Mouse (Mus musculus): Measurements from ENCODE around the gene Recql. TPM values are rescaled to one million over a fixed set of nuclear protein-coding genes. Genes with fewer than 3 reads are reported as not detected.

The Recql gene
- total RNA-seq (2021) = 10 to 100 TPM; 22.2 to 25.2 TPM
- long read RNA-seq, experiment 1, transcript Recql-203 (15 exons, 3,389 nt) = major isoform, 12 of 22 reads
- long read RNA-seq, experiment 1, partial matches to known transcripts = 6 of 22 reads
- long read RNA-seq, experiment 1, other reads (novel, unspliced or antisense) = 4 of 22 reads
- long read RNA-seq, experiment 2, transcript Recql-203 (15 exons, 3,389 nt) = major isoform, 11 of 18 reads
- long read RNA-seq, experiment 2, partial matches to known transcripts = 1 of 18 reads
- long read RNA-seq, experiment 2, other reads (novel, unspliced or antisense) = 6 of 18 reads

DNA sequence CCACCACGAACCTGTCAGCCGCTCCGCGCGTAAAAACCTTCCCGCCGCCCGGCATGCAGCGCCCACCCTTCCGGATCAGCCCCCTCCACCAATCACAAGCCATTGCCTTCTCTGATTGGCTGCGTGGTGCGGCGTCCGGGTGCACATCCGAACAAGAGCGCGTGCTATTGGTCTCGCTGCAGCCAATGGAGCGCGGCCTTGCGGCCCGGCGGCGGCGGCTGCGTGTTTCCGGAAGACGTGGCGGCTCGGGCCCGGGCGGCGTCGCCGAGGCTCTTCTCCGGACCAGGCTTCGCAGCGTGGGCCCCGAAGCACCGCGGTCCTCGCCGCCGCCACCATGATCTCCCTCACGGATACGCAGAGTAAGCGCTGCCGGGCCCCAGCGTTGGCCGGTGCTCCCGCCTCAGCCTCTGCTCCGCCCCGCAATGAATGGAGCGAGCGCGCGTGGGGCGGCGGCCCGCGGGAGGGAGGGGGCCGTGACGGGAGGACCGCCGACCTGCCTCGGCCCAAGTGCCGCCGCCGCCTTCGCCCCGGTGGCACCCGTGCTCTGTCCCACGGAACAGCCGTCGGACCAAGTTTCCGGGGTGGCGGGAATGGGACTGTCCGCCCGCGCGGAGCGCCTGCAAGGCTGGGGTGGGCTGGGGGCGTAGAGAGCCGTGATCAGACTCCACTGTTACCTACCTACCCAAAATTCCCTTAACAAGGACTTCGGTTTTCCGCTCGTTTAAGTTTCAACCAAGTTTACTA lies at the start of gene Recql, which contains the start of gene Golt1b:
Gene Recql, minus strand, starts transcription at position 77 of the 744 bp plus-strand sequence.
Gene Golt1b, plus strand, starts transcription at position 211 of the 744 bp plus-strand sequence.
- DNase-seq (ENCODE audit: low spot score in 2 of 2) = peak; percentile 99

DNA sequence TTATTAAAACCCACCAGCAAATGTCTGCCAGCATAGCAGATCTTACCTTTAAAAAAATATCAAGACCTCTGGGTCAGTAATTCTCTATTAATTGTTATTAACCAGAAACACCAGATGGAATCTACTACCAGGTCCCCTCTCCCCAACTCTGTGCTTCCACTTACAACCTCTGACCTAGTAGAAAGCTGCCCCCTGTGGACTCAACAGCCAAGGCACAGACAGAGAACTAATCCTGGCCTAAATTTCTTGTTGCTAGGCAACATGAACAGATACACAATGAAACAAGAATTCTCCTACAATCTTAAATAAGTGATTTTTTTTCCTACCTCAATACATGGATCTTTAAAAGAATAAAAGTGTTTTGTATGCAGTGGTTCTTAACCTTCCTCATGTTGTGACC lies 42.2 kb upstream of the Recql start:
- DNase-seq (ENCODE audit: low spot score in 2 of 2) = no peak

DNA sequence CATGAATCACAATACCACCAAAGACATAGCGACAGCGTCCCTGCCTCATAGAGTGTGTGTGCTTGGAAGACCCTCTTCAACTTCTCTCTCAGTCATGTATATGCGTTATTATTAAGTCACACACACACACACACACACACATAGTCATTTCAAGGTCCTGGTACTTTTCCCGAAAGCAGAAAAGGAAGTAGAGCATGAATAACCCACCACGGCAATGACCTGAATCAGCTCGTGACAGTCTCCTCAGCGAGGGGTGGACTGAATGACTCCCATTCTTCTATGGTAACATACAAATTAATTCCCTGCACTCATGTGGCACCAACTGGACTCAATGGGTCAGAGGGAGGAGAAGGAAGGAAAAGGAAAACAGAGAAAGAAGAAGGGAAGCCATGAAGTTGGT lies 38.1 kb upstream of the Recql start:
- no peak for DNase-seq (ENCODE audit: low spot score in 2 of 2)

DNA sequence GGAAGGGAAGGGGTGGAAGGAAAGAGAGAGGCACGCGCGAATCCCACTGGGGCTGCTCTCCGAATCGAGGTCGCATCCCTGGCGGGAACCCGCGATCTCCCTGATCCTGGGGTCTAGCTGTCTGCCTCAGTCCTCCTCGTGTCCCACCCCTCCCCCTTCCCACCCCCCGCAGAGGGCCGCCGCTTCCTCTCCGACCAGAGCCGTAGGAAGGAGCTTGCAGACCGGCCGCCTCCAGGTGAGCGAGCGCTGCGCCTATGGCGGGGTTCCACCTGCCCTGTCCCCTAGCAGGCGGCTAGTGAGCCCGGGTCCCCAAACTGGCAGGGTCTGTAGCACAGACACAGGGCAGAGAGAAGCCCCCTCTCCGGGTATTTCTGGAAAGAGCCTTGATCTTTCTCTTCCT lies 27.7 kb upstream of the Recql start:
- DNase-seq (ENCODE audit: low spot score in 2 of 2) = no peak

DNA sequence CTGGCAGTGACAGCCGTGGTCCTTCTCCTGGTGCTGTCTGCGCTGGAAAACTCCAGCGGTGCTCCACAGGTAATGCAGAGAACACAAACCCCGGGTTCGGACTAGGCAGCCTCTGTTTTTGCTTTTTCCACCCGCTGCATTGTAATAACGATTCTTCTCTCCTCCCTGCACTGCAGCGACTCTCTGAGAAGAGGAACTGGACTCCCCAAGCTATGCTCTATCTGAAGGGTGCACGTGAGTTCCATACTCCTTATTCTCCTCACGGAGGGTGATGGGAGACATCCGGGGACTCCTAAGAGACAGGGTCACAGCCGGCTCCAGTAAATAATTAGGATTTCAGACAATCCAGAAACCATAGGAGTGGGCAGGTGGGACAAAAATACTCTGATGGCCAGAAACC lies 27.0 kb upstream of the Recql start:
- DNase-seq (ENCODE audit: low spot score in 2 of 2) = no peak

DNA sequence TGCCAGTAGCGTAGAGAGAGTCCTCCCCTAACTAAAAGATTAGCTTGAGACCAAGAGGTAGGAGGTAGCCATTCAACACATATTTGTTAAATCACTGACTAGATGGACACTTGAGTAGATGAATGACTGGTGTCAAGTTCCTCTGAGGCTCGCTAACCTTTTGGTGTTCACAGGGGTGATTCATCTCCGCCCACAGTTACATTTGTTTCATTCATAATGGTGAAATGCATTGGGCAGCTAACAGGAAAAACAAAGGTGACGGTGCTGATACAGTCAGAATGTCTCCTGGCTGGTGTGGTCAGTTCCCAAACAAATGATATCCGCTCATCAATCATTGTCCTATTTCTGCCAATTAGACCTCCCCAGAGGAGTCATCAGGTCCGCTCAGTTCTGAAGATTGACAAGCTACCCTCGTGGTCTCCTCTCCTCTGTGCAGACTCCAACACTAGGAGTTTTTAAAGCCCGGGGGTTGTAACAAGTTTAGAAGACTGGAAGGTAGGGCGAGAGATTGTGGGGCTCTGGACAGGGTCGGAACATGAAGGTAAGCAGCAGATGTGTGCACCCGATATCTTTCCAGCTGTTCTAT lies 26.1 kb upstream of the Recql start, which contains the start of gene Spx:
Gene Spx, plus strand, starts transcription at position 536 of the 586 bp plus-strand sequence.
- DNase-seq (ENCODE audit: low spot score in 2 of 2) = no peak

DNA sequence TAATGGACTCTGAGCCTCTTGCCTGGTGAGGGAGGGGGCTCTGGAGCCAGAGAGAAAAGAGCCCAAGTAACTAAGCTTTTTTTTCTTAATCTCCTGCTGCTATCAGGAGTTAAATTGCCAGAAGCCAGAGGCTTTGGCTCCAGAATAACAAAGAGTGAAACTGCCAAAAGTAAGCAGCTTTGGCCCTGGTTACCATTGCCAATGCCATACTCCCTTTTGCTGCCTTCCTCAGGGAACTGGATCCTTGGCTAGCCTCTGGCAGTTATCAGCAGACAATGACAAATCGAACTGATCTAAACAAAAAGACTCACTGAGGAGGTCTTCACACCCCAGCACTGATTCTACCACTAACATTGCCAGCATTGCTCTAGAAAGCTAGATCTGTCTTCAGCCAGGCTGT lies 24.3 kb upstream of the Recql start:
- no peak for DNase-seq (ENCODE audit: low spot score in 2 of 2)

DNA sequence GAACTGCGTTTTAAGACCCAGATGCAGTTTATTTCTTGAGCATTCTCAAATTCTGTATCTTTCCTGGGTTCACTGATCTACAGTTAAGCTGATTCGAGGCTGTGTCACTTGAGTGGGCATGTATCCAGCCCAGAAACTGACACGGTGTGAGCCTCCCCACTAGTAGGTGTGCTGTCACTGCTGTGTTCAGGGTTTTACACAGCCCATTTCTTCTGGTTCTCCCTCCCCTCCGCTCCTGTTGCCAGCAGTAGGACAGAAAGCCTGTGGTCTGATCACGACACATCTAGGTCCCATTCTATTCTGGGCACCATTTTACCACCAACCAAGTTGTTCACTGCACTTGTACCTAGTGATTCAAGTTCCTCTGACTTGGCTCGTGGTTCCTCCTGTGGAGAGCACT lies 8.9 kb upstream of the Recql start:
- no peak for DNase-seq (ENCODE audit: low spot score in 2 of 2)

DNA sequence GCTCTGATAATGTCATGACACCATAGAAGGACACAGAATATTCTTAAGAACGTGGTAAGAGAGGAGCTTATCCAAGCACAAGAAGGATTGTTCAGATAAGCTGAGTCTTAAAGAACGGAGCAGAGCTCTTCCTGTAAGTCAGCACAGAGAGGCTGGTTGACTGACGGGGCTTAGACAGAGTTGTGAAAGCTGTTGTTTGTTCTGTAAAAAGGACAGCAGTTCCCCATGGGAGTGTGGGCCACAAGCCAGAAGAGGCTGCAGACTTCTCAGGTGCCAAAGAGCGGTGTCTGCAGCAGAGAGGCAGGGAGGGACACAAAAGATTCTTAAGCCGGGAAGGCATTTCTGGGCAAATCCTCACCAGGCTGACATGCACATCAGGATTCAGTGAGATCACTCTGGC lies 7.8 kb upstream of the Recql start:
- peak; percentile 28 to 41 for DNase-seq (ENCODE audit: low spot score in 2 of 2)

DNA sequence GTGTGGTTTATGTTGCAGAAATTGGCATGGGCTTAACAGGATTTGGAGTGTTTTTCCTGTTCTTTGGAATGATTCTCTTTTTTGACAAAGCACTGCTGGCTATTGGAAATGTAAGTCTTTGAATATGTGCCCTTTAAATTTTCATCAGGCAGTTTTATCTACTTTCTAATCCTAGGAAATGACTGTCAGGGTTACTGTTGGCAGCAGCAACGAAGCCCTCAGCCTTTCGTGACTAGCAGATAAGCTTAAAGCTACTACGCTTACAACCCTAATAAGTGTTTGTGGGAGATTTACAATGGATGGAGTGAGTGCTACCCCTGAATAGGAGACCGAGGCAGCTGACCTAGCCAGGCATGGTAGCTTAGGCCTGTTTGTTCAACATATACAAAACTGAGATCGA lies 5.4 kb upstream of the Recql start:
- DNase-seq (ENCODE audit: low spot score in 2 of 2) = no peak

DNA sequence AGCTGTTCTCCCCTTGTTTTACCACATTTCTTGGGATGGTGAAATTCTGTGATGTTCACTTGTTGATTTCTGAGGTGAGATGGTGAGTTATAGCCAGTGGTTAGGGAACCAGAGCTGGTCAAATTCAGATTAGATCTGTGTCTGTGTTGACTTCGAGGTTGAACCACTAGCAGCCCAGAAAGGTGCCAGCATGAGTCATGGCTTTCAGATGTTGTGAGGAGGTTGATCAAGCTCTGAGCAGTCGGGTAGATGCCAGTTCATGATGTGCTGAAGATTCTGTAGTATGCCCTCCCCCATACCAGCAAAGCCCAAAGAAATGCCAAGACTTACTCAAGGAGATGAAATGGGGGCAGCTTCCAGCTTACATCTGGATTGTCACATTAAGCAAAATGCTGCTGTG lies 2.2 kb upstream of the Recql start:
- no peak for DNase-seq (ENCODE audit: low spot score in 2 of 2)

DNA sequence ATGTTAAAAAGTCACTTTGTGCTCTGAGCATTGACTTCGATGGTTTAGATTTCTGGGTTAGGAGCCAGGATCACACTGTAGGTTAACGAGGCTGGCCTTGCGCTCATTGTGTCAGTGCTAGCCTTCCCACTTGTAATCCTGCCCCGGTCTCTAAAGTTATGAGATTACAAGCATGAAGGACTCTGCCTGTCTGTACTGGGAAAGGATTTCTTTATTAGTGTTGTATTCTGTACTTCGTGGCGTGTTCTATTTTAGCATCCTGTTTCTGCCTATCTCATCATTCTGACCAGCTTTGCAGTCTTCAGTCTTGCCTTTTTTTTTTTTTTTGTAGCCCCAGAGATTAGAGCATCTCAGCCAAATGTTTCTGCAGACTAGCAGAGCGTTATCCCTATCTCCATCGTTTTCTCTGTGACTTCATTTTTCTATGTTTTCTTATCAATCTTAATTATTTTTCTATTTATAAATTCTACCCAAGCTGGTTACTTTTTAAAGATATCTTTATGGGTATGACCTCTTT lies 926 bp upstream of the Recql start:
- DNase-seq (ENCODE audit: low spot score in 2 of 2) = no peak

DNA sequence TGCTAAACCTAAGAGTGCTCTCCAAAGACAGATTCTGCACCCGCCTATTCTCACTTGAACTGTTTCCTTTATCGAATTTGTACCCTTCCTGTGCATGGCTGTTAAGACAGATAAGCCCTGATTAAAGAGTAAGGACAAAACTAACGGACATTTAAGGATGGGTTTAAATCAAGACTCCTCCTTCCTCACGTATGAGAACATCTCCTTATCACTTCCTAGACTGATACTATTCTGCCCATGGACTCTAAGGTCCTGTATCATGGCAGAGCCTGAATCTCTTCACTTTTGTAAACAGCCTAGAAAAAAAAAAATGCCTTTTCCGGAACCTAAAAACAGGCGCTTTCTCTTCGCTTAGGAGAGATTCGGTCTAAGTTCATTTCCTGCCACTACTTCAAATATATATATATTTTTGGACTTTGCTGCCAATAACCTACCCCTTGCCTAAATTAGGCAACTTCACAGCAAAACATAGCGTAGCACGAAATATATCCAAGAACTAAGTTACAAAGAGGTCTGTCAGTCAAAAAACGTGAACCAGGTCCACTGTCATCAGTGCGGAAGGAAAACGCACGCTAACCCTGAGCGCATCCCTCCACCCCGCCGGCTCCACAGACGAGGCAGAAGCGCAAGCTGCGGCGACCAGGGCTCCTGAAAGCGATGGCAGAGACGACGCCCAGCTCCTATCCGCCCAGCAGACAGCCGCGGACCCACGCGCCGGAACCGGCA lies 439 bp downstream of the Recql start:
- no peak for DNase-seq (ENCODE audit: low spot score in 2 of 2)

DNA sequence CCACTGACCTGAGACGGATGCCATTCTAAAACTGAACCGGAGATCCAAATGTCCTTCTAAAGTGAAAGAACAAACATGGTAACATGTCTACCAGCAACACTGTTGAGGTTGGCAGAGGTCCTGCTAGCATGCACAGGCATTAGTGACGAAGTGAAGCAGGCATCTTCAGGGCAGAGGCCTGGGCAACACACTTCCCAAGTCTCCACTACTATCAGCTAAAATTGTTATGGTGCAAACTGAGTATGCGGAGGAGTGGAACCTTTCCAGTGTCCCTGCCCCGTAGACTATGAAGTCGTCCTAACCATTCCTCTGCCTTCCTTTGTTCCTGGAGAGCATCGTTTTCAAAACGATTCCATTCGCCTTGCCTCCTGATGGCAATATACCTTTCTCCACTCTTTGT lies 2.4 kb downstream of the Recql start:
- no peak for DNase-seq (ENCODE audit: low spot score in 2 of 2)

DNA sequence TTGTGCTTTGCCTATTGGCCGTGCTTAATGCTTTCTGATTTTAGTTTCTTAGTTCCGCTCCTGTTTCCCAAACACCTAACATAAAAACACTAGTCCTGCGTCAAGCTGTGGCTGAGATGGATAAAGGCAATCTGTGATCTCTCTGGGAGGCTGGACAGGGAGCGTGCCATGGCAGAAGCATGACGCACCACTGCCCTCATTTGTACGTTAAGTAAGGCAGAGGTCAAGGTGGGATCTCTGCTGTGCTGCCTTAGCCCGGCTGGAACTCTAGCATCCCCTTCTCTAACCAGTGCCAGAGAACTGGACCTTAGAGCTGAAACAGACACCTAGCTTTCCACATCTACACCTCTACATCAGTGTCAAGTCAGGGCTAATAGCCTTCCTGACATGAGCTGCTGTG lies 5.3 kb downstream of the Recql start:
- DNase-seq (ENCODE audit: low spot score in 2 of 2) = no peak

DNA sequence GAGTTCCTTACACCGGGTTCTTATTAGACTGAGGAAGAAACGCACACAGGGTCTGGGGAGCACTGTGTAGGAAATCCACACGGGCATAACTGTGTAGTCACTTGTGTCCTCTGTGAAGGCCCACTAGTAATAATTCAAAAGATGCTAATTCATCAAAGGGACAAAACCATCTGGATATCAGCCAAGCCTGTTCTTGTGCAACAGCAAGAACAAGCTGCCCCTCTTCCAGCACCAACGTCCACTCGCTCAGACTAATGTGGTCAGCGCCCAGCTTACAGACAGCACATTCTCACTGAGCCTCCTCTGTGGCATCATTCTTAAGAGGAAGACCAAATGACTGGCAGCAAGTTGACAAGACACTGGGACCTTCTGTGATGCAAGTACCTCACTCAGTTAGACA lies 6.9 kb downstream of the Recql start:
- no peak for DNase-seq (ENCODE audit: low spot score in 2 of 2)

DNA sequence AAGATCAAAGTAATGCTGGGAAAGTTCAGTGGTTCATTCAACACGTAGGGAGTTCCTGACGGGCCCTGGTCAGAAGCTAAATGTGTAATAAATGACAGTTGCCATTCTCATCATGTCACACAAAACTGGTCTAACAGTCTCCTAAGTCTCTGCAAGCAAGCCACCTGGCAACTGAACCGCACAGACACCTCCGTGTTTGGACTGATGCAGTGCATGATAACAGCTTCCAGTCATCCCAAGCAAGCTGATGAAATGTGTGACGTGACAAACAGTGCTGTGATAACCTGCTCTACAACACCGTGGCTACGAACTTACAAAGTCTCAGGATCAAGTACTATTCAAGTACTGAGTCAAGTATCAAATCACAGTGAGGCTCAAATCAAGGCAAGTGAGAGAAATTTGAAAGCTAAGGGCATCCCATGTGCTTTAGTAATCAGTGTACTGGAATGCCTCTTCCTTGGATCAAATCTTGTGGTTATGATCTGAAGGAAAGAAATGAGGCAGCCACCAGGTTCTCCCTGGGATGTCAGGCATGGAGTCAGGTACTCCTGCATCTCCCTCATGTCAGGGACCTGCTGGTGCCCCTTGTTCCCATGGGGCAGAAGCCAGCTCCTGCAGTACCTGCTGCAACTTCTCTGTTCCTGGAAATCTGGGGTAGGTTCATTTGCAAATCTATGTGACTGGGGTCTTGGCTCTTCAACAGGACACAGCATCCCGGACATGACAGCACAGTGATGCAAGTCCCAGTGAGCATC lies 8.1 kb downstream of the Recql start:
- DNase-seq (ENCODE audit: low spot score in 2 of 2) = no peak

DNA sequence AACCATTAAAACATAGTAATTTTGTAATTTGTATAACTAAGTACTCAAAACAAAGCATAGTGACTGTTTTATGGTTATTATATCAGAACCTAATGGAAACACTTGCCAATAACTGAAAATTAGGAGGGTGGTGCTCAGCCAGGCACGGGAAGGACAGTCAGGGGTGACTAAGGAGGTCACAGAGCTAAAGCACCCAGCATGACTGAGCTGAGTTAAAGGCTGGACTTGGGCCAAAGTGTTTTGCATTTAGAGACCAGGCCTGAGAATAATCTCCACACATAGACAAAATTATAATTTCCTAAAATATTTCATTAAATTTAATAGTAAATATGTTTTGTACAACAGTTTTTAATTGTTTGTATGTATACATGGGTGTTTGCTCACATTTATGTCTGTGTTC lies 9.8 kb downstream of the Recql start:
- DNase-seq (ENCODE audit: low spot score in 2 of 2) = no peak

DNA sequence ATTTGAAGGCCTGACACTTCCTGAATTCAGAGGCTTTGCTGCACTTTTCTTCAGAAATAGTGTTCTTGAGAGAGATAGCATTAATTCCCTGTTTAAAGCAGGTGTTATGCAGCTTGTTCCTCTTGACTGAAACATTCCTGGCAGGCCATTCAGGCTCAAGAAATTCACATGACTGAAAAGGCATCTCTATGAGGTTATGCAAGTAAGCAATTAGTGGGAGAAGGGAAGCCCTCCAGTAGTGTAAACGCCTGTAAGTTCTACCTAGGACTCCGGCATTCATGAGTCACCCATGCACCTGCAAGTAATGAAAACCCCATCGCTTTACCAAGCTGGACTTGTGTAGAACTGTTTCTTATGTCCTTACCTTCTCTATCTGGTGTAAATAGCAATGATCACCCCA lies 17.3 kb downstream of the Recql start:
- no peak for DNase-seq (ENCODE audit: low spot score in 2 of 2)

DNA sequence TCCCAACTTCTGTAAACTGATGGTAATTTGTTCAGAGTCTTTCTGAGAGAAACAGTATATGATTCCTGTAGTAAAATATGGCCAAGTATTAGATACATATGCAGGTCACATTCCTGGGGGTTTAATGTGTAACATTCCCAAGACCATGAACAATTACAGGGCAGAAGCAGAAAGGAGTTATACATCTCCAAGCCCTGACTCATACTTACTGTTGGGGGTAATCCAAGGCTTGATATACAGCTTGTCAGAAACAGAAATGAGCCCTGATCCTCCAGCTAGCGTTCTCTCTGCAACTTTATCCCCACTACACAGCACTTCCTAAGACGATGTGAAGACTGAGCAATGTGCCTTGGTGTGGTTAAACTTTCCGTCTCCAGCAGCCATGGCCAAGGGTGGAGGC lies 19.3 kb downstream of the Recql start:
- no peak for DNase-seq (ENCODE audit: low spot score in 2 of 2)

All from layer of hippocampus, postnatal 14 days (tissue).